Mouse (Mus musculus) heart, embryonic 14.5 days (tissue): ENCODE data around the gene Neurl2. TPM values are rescaled to one million over a fixed set of nuclear protein-coding genes. Genes with fewer than 3 reads are reported as not detected.
"Not testable (repeated sequence)": the region's sequence is repeated elsewhere in the genome, so short reads cannot be mapped to it uniquely, and the experiment has no call there.

Experiments used
- ATAC-seq: fragments of 200-750 bp; cut with Nextera tagmentation; 2 replicates; pipeline ENCODE4 v1.8.0; 2017; ENCODE audit warnings: low read depth, moderate TSS enrichment; ENCODE audit not compliant: insufficient number of reproducible peaks, insufficient read depth, low FRiP score
- H3K27ac ChIP-seq, 2 experiments: fragments of 200-500 bp in 1 of 2; fragments of 300-500 bp in 1 of 2; sonication (generic) in 1 of 2; replicated peaks in 1 of 2; 2 replicates each; pipeline ENCODE4 v1.5.1; 2012 to 2014; ENCODE audit warnings: low read depth in 2 of 2, low read length in 2 of 2, control low read depth in 1 of 2, mild to moderate bottlenecking in 1 of 2, mixed read lengths in 1 of 2; ENCODE audit not compliant: control insufficient read depth in 1 of 2, insufficient read depth in 1 of 2
- H3K27me3 ChIP-seq: fragments of 300-500 bp; sonication (generic); 2 replicates; pipeline ENCODE4 v1.6.1; 2014; ENCODE audit warnings: mild to moderate bottlenecking, low read length, control low read depth; ENCODE audit not compliant: control insufficient read depth, insufficient read depth
- H3K36me3 ChIP-seq: fragments of 300-500 bp; sonication (generic); 2 replicates; pipeline ENCODE4 v1.6.1; 2014; ENCODE audit warnings: mild to moderate bottlenecking, control low read depth, low read length, mixed read lengths; ENCODE audit not compliant: control insufficient read depth, insufficient read depth
- H3K4me1 ChIP-seq, 2 experiments: fragments of 200-500 bp in 1 of 2; fragments of 300-500 bp in 1 of 2; sonication (generic) in 1 of 2; 2 replicates each; pipeline ENCODE4 v1.6.1; 2012 to 2014; ENCODE audit warnings: low read length in 2 of 2, control low read depth in 1 of 2, mixed read lengths in 1 of 2; ENCODE audit not compliant: control insufficient read depth in 2 of 2, insufficient read depth in 2 of 2
- H3K4me2 ChIP-seq: fragments of 300-500 bp; sonication (generic); 2 replicates; pipeline ENCODE4 v1.6.1; 2014; ENCODE audit warnings: mild to moderate bottlenecking, low read length
- H3K4me3 ChIP-seq, 2 experiments: fragments of 200-500 bp in 1 of 2; fragments of 300-500 bp in 1 of 2; sonication (generic) in 1 of 2; 2 replicates each; pipeline ENCODE4 v1.5.1; 2012 to 2014; ENCODE audit warnings: low read length in 2 of 2, mild to moderate bottlenecking in 2 of 2, control low read depth in 1 of 2, low read depth in 1 of 2, moderate library complexity in 1 of 2; ENCODE audit not compliant: control insufficient read depth in 1 of 2, insufficient read depth in 1 of 2
- H3K9ac ChIP-seq: fragments of 300-500 bp; sonication (generic); 2 replicates; pipeline ENCODE4 v1.6.1; 2014; ENCODE audit warnings: mild to moderate bottlenecking, low read length
- H3K9me3 ChIP-seq: fragments of 300-500 bp; sonication (generic); 2 replicates; pipeline ENCODE4 v1.6.1; 2016; ENCODE audit warnings: low read length, control low read depth; ENCODE audit not compliant: control insufficient read depth
- WGBS: fragments of 180-500 bp; shearing (Covaris S2); extraction: QIAGEN DNeasy Blood & Tissue Kit; methylation state at CpG from one replicate; pipeline ENCODE4 v1.1.7; 2014; 5-methylcytosine and 5-hydroxymethylcytosine counted together
- polyA plus RNA-seq: library from polyadenylated mRNA; unstranded; fragments of >200 nt; fragmentation: Nextera tagmentation; extraction: Ambion mirVana; gene quantifications from 2 replicates; pipeline ENCODE4 v1.2.1, GENCODE M21; 2014

The Neurl2 gene
- polyA plus RNA-seq, 1 experiment from 2014 or later, result 55.1 TPM

DNA sequence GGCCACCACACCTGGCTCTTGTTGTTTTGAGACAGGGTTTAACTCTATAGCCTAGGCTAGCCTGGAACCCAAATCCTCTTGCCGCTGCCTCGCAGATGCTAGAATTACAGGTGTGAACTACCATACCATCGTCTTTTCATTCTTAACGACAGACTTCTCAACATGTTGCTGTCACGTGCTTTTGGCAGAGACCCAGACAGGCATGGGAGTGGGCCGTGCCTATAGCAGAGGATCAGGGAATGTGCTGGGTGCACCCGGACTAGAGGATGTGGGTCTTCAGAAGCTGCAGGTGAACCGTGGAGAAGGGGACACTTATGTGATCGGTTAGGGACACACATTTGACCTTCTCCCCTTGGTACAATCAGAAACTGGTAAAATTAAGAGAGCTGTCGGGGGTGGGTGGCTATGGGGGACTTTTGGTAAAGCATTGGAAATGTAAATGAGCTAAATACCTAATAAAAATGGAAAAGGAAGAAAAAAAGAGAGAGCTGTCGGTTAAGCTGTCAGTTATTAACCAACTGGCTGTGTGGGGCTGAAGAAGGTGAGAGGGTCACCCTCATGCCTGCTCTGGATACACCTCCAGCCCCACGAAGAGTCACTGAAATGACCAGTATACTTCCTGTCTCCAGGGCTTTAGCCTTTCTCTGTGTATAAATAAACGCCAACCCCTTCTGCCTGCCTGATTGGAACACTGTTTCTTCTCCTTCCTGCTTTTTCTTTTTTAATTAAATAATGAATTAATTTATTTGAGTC is 32.8 kb downstream of the Neurl2 start:
- WGBS, result 81% methylated on average over 13 of the region's 13 CpGs
- Histone ChIP-seq H3K27me3 (no peaks in the 10 kb centered on the region), H3K36me3 (peaks cover 69% of the 10 kb centered on the region), H3K4me3 (no peak overlapping the region), H3K27ac (no peak overlapping the region), H3K4me2 (no peak overlapping the region), H3K9ac (no peak overlapping the region), H3K9me3 (no peaks in the 10 kb centered on the region), H3K4me1 (peaks cover 4 to 9% of the 10 kb centered on the region in 2 experiments; a peak in 3 of 4 replicates)
- ATAC-seq, result no peak

DNA sequence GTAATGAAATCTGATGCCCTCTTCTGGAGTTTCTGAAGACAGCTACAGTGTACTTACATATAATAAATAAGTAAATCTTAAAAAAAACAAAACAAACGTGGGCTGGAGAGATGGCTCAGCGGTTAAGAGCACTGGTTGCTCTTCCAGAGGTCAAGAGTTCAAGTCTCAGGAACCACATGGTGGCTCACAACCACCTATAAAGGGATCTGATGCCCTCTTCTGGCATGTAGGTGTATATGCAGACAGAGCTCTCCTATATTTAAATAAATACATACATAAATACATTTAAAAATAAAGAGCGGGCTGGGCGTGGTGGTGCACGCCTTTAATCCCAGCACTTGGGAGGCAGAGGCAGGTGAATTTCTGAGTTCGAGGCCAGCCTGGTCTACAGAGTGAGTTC is 34.7 kb downstream of the Neurl2 start:
- not testable (repeated sequence) for H3K4me3 ChIP-seq, H3K4me2 ChIP-seq, ATAC-seq, H3K9me3 ChIP-seq, H3K27me3 ChIP-seq, H3K4me1 ChIP-seq, H3K9ac ChIP-seq, H3K27ac ChIP-seq
- 75% methylated on average over 6 of the region's 6 CpGs for WGBS
- peaks cover 86% of the 10 kb centered on the region for H3K36me3 ChIP-seq

DNA sequence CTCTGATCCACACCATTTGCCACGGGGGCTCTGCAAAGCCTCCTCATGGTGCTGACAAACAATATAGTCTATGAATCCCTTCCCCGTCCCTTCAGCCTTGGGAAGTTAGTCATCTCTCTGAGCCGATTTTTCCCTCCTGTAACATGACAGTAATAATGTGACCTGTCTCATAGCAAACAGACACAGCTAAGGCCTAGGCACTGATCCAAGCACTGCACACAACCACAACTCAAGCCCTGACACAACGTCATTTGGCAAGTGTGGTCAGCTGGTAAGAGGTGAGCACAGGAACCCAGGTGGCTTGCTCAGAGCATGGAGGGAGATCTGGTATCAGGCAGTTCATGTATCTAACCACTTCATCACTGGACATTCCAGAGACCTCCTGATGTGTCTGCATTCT is 37.4 kb downstream of the Neurl2 start:
- Histone ChIP-seq H3K4me3 (no peak overlapping the region), H3K36me3 (peaks cover 85% of the 10 kb centered on the region), H3K27ac (no peak overlapping the region), H3K9ac (no peak overlapping the region), H3K4me2 (no peak overlapping the region), H3K9me3 (no peaks in the 10 kb centered on the region), H3K27me3 (no peaks in the 10 kb centered on the region), H3K4me1 (peaks cover 5 to 14% of the 10 kb centered on the region in 2 experiments; a peak in 3 of 4 replicates)
- 74% methylated on average over 4 of the region's 4 CpGs for WGBS
- no peak for ATAC-seq

DNA sequence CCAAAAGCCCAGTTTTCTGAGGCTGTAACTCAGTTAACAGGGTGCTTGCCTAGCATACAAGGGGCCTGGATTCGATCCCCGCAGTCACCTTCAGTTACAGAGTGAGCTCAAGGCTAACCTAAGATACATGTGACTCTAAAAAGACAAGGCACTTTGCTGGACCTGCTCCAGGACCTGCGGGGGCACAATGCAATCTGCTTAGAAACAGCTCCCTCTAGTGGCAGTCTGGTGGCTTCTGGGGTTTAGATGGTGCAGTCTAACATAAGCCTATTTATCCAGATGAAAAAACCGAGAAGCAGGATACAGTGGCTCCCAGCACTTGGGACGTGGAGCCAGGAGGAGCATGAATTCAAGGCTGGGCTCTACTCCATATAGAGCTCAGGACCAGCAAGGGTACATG is 39.0 kb downstream of the Neurl2 start:
- Histone ChIP-seq H3K27me3 (no peaks in the 10 kb centered on the region), H3K9ac (no peak overlapping the region), H3K4me2 (no peak overlapping the region), H3K27ac (peak overlapping the region; percentile 45 to 78; a peak in 3 of 4 replicates), H3K36me3 (peaks cover 85% of the 10 kb centered on the region), H3K4me1 (peaks cover 5 to 14% of the 10 kb centered on the region in 2 experiments; a peak in 3 of 4 replicates), H3K4me3 (no peak overlapping the region), H3K9me3 (no peaks in the 10 kb centered on the region)
- no peak for ATAC-seq
- WGBS, result 25% methylated on average over 5 of the region's 5 CpGs

DNA sequence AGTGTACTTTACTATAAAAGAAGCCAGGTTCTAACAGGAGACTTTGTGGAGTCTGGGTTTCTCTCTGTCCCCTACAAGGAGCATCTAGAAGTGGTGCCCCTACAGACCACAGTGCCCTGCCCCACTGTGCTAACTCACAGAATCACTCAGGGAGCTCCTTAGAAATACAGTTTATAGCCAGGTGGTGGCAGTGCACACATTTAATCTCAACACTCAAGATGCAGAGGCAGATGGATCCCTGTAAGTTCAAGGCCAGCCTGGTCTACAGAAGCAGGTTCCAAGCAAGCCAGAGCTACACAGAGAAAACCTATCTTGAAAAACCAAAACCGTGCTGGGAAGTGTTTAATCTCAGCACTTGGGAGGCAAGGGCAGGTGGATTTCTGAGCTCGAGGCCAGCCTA is 39.5 kb downstream of the Neurl2 start:
- Histone ChIP-seq H3K9me3 (no peaks in the 10 kb centered on the region), H3K4me3 (no peak overlapping the region), H3K4me1 (peaks cover 5 to 14% of the 10 kb centered on the region in 2 experiments; a peak in 3 of 4 replicates), H3K9ac (0 out of 2 replicates have a peak overlapping the region, but pooled peaks have one; percentile 2), H3K27me3 (no peaks in the 10 kb centered on the region), H3K4me2 (no peak overlapping the region), H3K27ac (peak overlapping the region; percentile 78 to 88), H3K36me3 (peaks cover 84% of the 10 kb centered on the region)
- 66% methylated on average over 2 of the region's 2 CpGs for WGBS
- ATAC-seq, result no peak

DNA sequence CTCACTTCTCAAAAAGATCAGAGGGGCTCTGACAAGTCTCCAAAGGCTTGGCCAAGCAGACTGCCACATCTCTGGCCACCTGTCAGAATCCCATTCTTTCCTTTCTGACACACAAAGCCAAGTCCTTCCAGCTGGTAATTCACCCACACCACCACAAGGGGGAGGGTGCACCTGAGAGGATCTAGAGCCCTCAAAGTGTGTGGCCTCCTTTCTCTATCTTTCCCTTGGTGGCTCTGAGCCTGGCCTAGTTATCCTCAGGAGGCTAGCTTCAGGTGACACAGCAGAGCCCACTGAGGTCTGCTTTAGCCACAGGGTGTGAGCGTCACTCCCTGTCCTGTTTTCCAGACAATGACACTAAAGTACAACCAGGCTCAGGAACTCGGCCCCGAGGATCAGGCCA is 40.0 kb downstream of the Neurl2 start:
- Histone ChIP-seq H3K36me3 (peaks cover 88% of the 10 kb centered on the region), H3K9me3 (no peaks in the 10 kb centered on the region), H3K4me2 (no peak overlapping the region), H3K9ac (peak overlapping the region; percentile 2; the same call in 1 of the 2 replicates), H3K27ac (peak overlapping the region; percentile 78 to 88), H3K4me3 (no peak overlapping the region), H3K4me1 (peaks cover 5 to 14% of the 10 kb centered on the region in 2 experiments; a peak in 3 of 4 replicates), H3K27me3 (no peaks in the 10 kb centered on the region)
- ATAC-seq, result peak; percentile 12; the same call in 1 of the 2 replicates
- WGBS, result 37% methylated on average over 3 of the region's 3 CpGs

DNA sequence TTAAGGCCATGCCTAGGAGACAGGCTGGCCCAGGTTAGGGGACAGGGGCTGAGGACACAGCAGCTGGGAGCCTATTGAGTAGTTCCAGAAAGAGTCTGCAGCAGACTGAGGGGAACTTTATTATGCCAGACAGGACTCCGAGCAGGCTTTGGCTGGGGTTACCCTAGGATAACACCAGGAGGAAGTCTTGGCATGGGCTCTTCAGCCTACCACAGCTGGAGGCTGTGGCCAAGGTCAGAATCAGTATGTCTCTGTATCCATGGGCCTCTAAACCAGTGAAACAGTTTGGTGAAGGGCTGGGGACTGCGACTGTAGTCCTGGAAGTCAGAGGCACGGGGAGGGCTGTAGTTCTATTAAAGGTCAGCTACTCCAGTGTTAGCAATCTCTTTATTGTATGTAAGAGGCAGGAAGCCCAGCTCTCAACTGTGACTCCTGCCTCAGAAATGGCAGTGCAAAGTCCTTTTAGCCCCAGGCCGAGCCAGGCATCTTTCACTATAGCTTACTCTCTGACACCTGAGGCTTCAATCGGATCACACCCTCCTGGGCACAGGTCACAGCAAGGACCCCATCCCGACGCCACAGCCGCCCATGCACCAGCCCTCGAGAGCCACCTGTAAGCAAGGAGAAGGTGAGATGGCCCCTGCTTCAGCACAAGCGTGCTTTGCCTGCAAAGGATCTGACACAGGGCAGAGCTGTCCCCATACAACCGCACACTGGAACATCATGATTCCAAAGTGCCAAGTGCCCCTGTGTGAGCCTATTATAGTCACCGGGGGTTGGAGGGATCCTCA is 40.7 kb downstream of the Neurl2 start:
- Histone ChIP-seq H3K9me3 (no peaks in the 10 kb centered on the region), H3K4me1 (peaks cover 5 to 14% of the 10 kb centered on the region in 2 experiments; a peak in 3 of 4 replicates), H3K4me2 (no peak overlapping the region), H3K4me3 (no peak overlapping the region), H3K27me3 (no peaks in the 10 kb centered on the region), H3K9ac (no peak overlapping the region), H3K36me3 (peaks cover 83% of the 10 kb centered on the region), H3K27ac (peak overlapping the region; percentile 78 to 88)
- 81% methylated on average over 12 of the region's 12 CpGs for WGBS
- ATAC-seq, result no peak
